Comparison of ENCODE assay signal across 8 mouse cellular contexts in genomic region chr11:54903339-54903738, GRCm38 (mm10). TPM values are rescaled to one million over a fixed set of nuclear protein-coding genes. Genes with fewer than 3 reads are reported as not detected.
DNase-seq lines count a peak whose midpoint lies in the region; ATAC-seq and TF ChIP-seq lines count a peak whose summit lies in the region.

No protein-coding gene starts in this region.

- H3K27me3 ChIP-seq in lung, embryonic 16.5 days (ENCODE audit: control insufficient read depth, insufficient read depth, low read depth, low read length), result no peaks in the 10 kb centered on the region
- H3K27me3 ChIP-seq in forebrain, embryonic 15.5 days, result no peaks in the 10 kb centered on the region
- H3K27me3 ChIP-seq in limb, embryonic 14.5 days (ENCODE audit: control insufficient read depth, insufficient read depth, low read length), result no peaks in the 10 kb centered on the region
- no peaks in the 10 kb centered on the region for H3K27me3 ChIP-seq in stomach, embryonic 14.5 days (ENCODE audit: control insufficient read depth, insufficient read depth, low read length)

- DNase-seq in lung, adult 18-20 months, result no peak
- no peak for DNase-seq in limb, embryonic 14.5 days (ENCODE audit: low spot score)
- DNase-seq in cerebellum, adult 8-10 months, result no peak
- DNase-seq in frontal cortex, postnatal 36 days (ENCODE audit: low spot score in 2 of 2), result no peak
- no peak for DNase-seq in frontal cortex, adult 2 months (ENCODE audit: extremely low spot score in 1 of 2, low spot score in 1 of 2)

- peak overlapping the region; percentile 71 for H3K9ac ChIP-seq in lung, embryonic 16.5 days (ENCODE audit: low read length)
- no peak overlapping the region for H3K9ac ChIP-seq in forebrain, embryonic 15.5 days (replicated peaks)
- H3K9ac ChIP-seq in limb, embryonic 14.5 days (ENCODE audit: low read depth, low read length, severe bottlenecking), result peak overlapping the region; percentile 52
- no peak overlapping the region for H3K9ac ChIP-seq in stomach, embryonic 14.5 days (replicated peaks; ENCODE audit: low read depth, low read length)

- no peaks in the 10 kb centered on the region for H3K9me3 ChIP-seq in lung, embryonic 16.5 days (ENCODE audit: control insufficient read depth, low read length)
- no peaks in the 10 kb centered on the region for H3K9me3 ChIP-seq in forebrain, embryonic 15.5 days
- no peaks in the 10 kb centered on the region for H3K9me3 ChIP-seq in limb, embryonic 14.5 days (ENCODE audit: control insufficient read depth, low read length)
- no peaks in the 10 kb centered on the region for H3K9me3 ChIP-seq in stomach, embryonic 14.5 days (ENCODE audit: control insufficient read depth, low read depth, low read length)

- TF ChIP-seq POLR2A in limb, embryonic 14.5 days (IDR thresholded peaks at IDR 0.05; ENCODE audit: borderline replicate concordance, extremely low read depth, insufficient read depth, insufficient read length), result no peak

- peaks cover 17% of the 10 kb centered on the region for H3K4me1 ChIP-seq in lung, embryonic 16.5 days (replicated peaks; ENCODE audit: control insufficient read depth, insufficient read depth, low read length)
- peaks cover 10% of the 10 kb centered on the region for H3K4me1 ChIP-seq in forebrain, embryonic 15.5 days
- peaks cover 8% of the 10 kb centered on the region; the same call in 1 of the 2 replicates for H3K4me1 ChIP-seq in limb, embryonic 14.5 days (ENCODE audit: control insufficient read depth, insufficient read depth, low read length)
- peaks cover 11% of the 10 kb centered on the region; the same call in 1 of the 2 replicates for H3K4me1 ChIP-seq in stomach, embryonic 14.5 days (ENCODE audit: control insufficient read depth, insufficient read depth, low read length)

- no peak overlapping the region; the same call in none of the 2 replicates for H3K27ac ChIP-seq in lung, embryonic 16.5 days (ENCODE audit: low read length)
- H3K27ac ChIP-seq in forebrain, embryonic 15.5 days (replicated peaks), result no peak overlapping the region
- H3K27ac ChIP-seq in limb, embryonic 14.5 days (replicated peaks; ENCODE audit: low read depth, low read length), result no peak overlapping the region
- 0 out of 2 replicates have a peak overlapping the region, but pooled peaks have one; percentile 27 for H3K27ac ChIP-seq in stomach, embryonic 14.5 days (ENCODE audit: low read length)

- WGBS in lung, embryonic 16.5 days, result 57% methylated on average over 5 of the region's 5 CpGs
- WGBS in forebrain, embryonic 15.5 days, result 86% methylated on average over 5 of the region's 5 CpGs
- WGBS in limb, embryonic 14.5 days, result 68% methylated on average over 5 of the region's 5 CpGs
- 63% methylated on average over 5 of the region's 5 CpGs for WGBS in stomach, embryonic 14.5 days

- peak overlapping the region; percentile 64 for H3K4me3 ChIP-seq in lung, embryonic 16.5 days (ENCODE audit: low read length)
- H3K4me3 ChIP-seq in forebrain, embryonic 15.5 days, result peak overlapping the region; percentile 56
- peak overlapping the region; percentile 44 for H3K4me3 ChIP-seq in limb, embryonic 14.5 days (replicated peaks; ENCODE audit: low read length)
- peak overlapping the region; percentile 48 for H3K4me3 ChIP-seq in stomach, embryonic 14.5 days (ENCODE audit: low read depth, low read length)

- no peaks in the 10 kb centered on the region for H3K36me3 ChIP-seq in lung, embryonic 16.5 days (ENCODE audit: control insufficient read depth, insufficient read depth, low read length)
- no peaks in the 10 kb centered on the region for H3K36me3 ChIP-seq in forebrain, embryonic 15.5 days
- no peaks in the 10 kb centered on the region for H3K36me3 ChIP-seq in limb, embryonic 14.5 days (ENCODE audit: control insufficient read depth, insufficient read depth, low read length)
- H3K36me3 ChIP-seq in stomach, embryonic 14.5 days (ENCODE audit: control insufficient read depth, insufficient read depth, low read length), result no peaks in the 10 kb centered on the region

- no peak for ATAC-seq in lung, embryonic 16.5 days (ENCODE audit: low read depth)
- ATAC-seq in forebrain, embryonic 15.5 days (replicated peaks), result no peak
- ATAC-seq in limb, embryonic 14.5 days (ENCODE audit: low FRiP score, low read depth), result no peak
- no peak for ATAC-seq in stomach, embryonic 14.5 days (ENCODE audit: insufficient number of reproducible peaks, insufficient read depth, low FRiP score, low read depth)

- H3K4me2 ChIP-seq in lung, embryonic 16.5 days (ENCODE audit: low read depth, low read length), result peak overlapping the region; percentile 90
- peak overlapping the region; percentile 95 for H3K4me2 ChIP-seq in forebrain, embryonic 15.5 days (replicated peaks)
- H3K4me2 ChIP-seq in limb, embryonic 14.5 days (replicated peaks; ENCODE audit: low read depth, low read length, severe bottlenecking), result peak overlapping the region; percentile 70
- H3K4me2 ChIP-seq in stomach, embryonic 14.5 days (replicated peaks; ENCODE audit: low read depth, low read length), result peak overlapping the region; percentile 73

RNA-seq across cellular contexts. Expression of gene Gpx3, which starts 1.1 kb away (rescaled TPM):
- polyA plus RNA-seq in lung, embryonic 16.5 days (2015; fragmentation: Nextera tagmentation; extraction: Ambion mirVana), result 181 and 202 TPM in 2 replicates
- polyA plus RNA-seq in forebrain, embryonic 15.5 days (2015; fragmentation: Nextera tagmentation; extraction: Ambion mirVana), result 17.0 and 17.2 TPM in 2 replicates
- 14.5 and 18.2 TPM in 2 replicates for polyA plus RNA-seq in limb, embryonic 14.5 days (2012; rRNA removed)
- polyA plus RNA-seq in limb, embryonic 14.5 days (2014; fragmentation: Nextera tagmentation; extraction: Ambion mirVana), result 32.7 and 37.3 TPM in 2 replicates
- polyA plus RNA-seq in stomach, embryonic 14.5 days (2014; fragmentation: Nextera tagmentation; extraction: Ambion mirVana), result 197 and 202 TPM in 2 replicates
- polyA plus RNA-seq in frontal cortex, adult 2 months (2012; rRNA removed), result 11.7 and 14.9 TPM in 2 replicates

RNA-seq across cellular contexts. Expression of gene Hint1, which starts 37.2 kb away (rescaled TPM):
- 563 and 641 TPM in 2 replicates for polyA plus RNA-seq in lung, embryonic 16.5 days (2015; fragmentation: Nextera tagmentation; extraction: Ambion mirVana)
- 778 and 784 TPM in 2 replicates for polyA plus RNA-seq in forebrain, embryonic 15.5 days (2015; fragmentation: Nextera tagmentation; extraction: Ambion mirVana)
- polyA plus RNA-seq in limb, embryonic 14.5 days (2012; rRNA removed), result 492 and 618 TPM in 2 replicates
- polyA plus RNA-seq in limb, embryonic 14.5 days (2014; fragmentation: Nextera tagmentation; extraction: Ambion mirVana), result 557 and 602 TPM in 2 replicates
- 672 and 728 TPM in 2 replicates for polyA plus RNA-seq in stomach, embryonic 14.5 days (2014; fragmentation: Nextera tagmentation; extraction: Ambion mirVana)
- 469 and 505 TPM in 2 replicates for polyA plus RNA-seq in frontal cortex, adult 2 months (2012; rRNA removed)

RNA-seq across cellular contexts. Expression of gene Lyrm7, which starts 42.6 kb away (rescaled TPM):
- 5.8 and 7.7 TPM in 2 replicates for polyA plus RNA-seq in lung, embryonic 16.5 days (2015; fragmentation: Nextera tagmentation; extraction: Ambion mirVana)
- polyA plus RNA-seq in forebrain, embryonic 15.5 days (2015; fragmentation: Nextera tagmentation; extraction: Ambion mirVana), result 12.9 and 13.9 TPM in 2 replicates
- polyA plus RNA-seq in limb, embryonic 14.5 days (2012; rRNA removed), result 3.8 and 8.2 TPM in 2 replicates
- 7.8 and 10.8 TPM in 2 replicates for polyA plus RNA-seq in limb, embryonic 14.5 days (2014; fragmentation: Nextera tagmentation; extraction: Ambion mirVana)
- 6.8 and 10.1 TPM in 2 replicates for polyA plus RNA-seq in stomach, embryonic 14.5 days (2014; fragmentation: Nextera tagmentation; extraction: Ambion mirVana)
- polyA plus RNA-seq in frontal cortex, adult 2 months (2012; rRNA removed), result 17.0 and 18.7 TPM in 2 replicates

RNA-seq across cellular contexts. Expression of gene Tnip1, which starts 59.4 kb away (rescaled TPM):
- 18.7 and 19.2 TPM in 2 replicates for polyA plus RNA-seq in lung, embryonic 16.5 days (2015; fragmentation: Nextera tagmentation; extraction: Ambion mirVana)
- polyA plus RNA-seq in forebrain, embryonic 15.5 days (2015; fragmentation: Nextera tagmentation; extraction: Ambion mirVana), result 11.3 and 13.2 TPM in 2 replicates
- polyA plus RNA-seq in limb, embryonic 14.5 days (2012; rRNA removed), result 21.6 and 24.8 TPM in 2 replicates
- polyA plus RNA-seq in limb, embryonic 14.5 days (2014; fragmentation: Nextera tagmentation; extraction: Ambion mirVana), result 20.0 and 20.6 TPM in 2 replicates
- polyA plus RNA-seq in stomach, embryonic 14.5 days (2014; fragmentation: Nextera tagmentation; extraction: Ambion mirVana), result 21.0 and 21.4 TPM in 2 replicates
- 21.9 and 24.0 TPM in 2 replicates for polyA plus RNA-seq in frontal cortex, adult 2 months (2012; rRNA removed)

Comparison
In these comparisons a context has a peak if more than half of its experiments do, and no peak if none do; other contexts are left out.
1. H3K9ac ChIP-seq: peak in lung, embryonic 16.5 days (single experiment) and limb, embryonic 14.5 days (single experiment); none in forebrain, embryonic 15.5 days (single experiment) and stomach, embryonic 14.5 days (single experiment).
2. Peak in every context shown above with its lines, with median percentiles within 50 percentile points of each other: H3K4me2 ChIP-seq and H3K4me3 ChIP-seq.